Mouse (Mus musculus) small intestine, adult 10 weeks (tissue): ENCODE results near the gene Olfr1406. TPM values are rescaled to one million over a fixed set of nuclear protein-coding genes. Genes with fewer than 3 reads are reported as not detected.

Source experiments
- polyA plus RNA-seq: library from polyadenylated mRNA; stranded (reverse); fragments of 350-450 nt; fragmentation: Illumina TruSeq; extraction: RNeasy Lipid Tissue Mini Kit (QIAGEN cat#74804); gene quantifications from one replicate; pipeline ENCODE4 v1.2.3, GENCODE M21; 2014; ENCODE audit warnings: low replicate concordance

The Olfr1406 gene
- polyA plus RNA-seq, result not detected

GRCm38 (mm10) chr1:173190540-173190939 lies at the start of gene Olfr1406:
Olfr1406 (minus strand) TSS chr1:173190640.

GRCm38 (mm10) chr1:173227081-173227480 lies 36.6 kb upstream of the Olfr1406 start, which contains the start of gene Fcer1a:
Fcer1a (minus strand) TSS chr1:173227214.

DNA sequence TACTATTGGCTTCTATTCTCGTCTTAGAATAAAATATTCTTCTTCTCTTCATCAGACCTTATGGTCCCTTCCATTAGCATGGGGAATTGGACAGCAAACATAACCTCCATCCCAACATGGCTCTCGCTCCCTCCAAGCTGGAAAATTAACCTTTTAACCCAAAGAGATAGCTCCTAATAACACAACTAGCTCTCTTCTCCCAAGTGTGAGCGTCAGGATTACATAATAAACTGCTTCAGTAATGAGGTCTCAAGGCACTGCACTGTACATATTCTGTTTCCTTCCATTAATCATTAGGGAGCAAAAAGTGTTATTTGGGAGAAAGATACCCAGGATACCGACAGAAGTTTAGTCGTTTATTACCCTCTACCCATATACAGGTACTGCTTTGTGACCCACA lies 21.7 kb upstream of the Olfr1406 start, which contains the start of gene Olfr1404:
Olfr1404 (plus strand) TSS at position 301 of the 400 bp plus-strand sequence.

GRCm38 (mm10) chr1:173197508-173197907 lies 7.1 kb upstream of the Olfr1406 start, which contains the start of gene Olfr218:
Olfr218 (plus strand) TSS chr1:173197808.

DNA sequence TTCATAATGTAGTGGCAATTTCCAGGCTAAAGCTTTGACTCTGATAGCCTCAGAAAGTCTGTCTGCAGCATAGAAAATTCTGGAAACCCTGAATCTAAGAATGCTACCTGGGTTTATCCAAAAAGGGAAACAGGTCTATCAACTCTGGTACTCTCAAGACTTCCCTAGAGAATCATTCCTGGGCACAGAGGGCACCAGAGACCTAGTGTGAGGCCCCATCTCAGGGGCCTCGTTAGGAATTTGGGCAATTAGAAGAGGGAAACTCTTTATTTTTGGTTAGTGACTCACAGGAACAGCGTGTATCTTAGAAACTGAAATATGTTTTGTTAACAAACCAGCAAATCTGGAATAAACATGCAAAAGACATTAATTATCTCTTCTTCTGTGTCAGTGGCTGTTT lies 53.2 kb downstream of the Olfr1406 start, which contains the start of gene Olfr1408:
Olfr1408 (minus strand) TSS at position 101 of the 400 bp plus-strand sequence.

Other genes starting within 250 kb of the Olfr1406 start
- not detected for gene Olfr16, start 240.2 kb downstream of the Olfr1406 start, polyA plus RNA-seq
- gene Olfr1408, start 53.3 kb downstream of the Olfr1406 start, polyA plus RNA-seq, result not detected
- not detected for gene Olfr218, start 7.2 kb upstream of the Olfr1406 start, polyA plus RNA-seq
- not detected for gene Olfr1404, start 21.8 kb upstream of the Olfr1406 start, polyA plus RNA-seq
- gene Fcer1a, start 36.6 kb upstream of the Olfr1406 start, polyA plus RNA-seq, result not detected
- not detected for gene Olfr418, start 75.4 kb upstream of the Olfr1406 start, polyA plus RNA-seq
- 352 TPM for gene Mptx2, start 87.1 kb upstream of the Olfr1406 start, polyA plus RNA-seq
- not detected for gene Ackr1, start 143.1 kb upstream of the Olfr1406 start, polyA plus RNA-seq
- 12.4 TPM for gene Aim2, start 160.2 kb upstream of the Olfr1406 start, polyA plus RNA-seq
- gene Cadm3, start 177.1 kb upstream of the Olfr1406 start, polyA plus RNA-seq, result 0.78 TPM